Mouse (Mus musculus): Measurements from ENCODE around the gene Cog2.

Gene Cog2

GRCm38 (mm10) chr8:124569593-124569992, 49.0 kb downstream of the Cog2 start, which contains the start of gene Agt:
TSS of gene Agt (minus strand) at chr8:124569706.
- DNase-seq (ENCODE audit: inconsistent ontology term) = peak; percentile 83

- DNase-seq (ENCODE audit: inconsistent ontology term) = no peak
Measured at GRCm38 (mm10) chr8:124571732-124572429, 51.3 kb downstream of the Cog2 start.

GRCm38 (mm10) chr8:124572430-124572775, 51.8 kb downstream of the Cog2 start:
- DNase-seq (ENCODE audit: inconsistent ontology term) = no peak

- peak; percentile 75 for DNase-seq (ENCODE audit: inconsistent ontology term)
Measured at GRCm38 (mm10) chr8:124573552-124574340, 53.2 kb downstream of the Cog2 start.

GRCm38 (mm10) chr8:124575811-124576210, 55.2 kb downstream of the Cog2 start, which contains the start of gene Capn9:
TSS of gene Capn9 (plus strand) at chr8:124576111.
- DNase-seq (ENCODE audit: inconsistent ontology term) = no peak

- DNase-seq (ENCODE audit: inconsistent ontology term) = no peak
Measured at GRCm38 (mm10) chr8:124576751-124577150, 56.2 kb downstream of the Cog2 start.

- DNase-seq (ENCODE audit: inconsistent ontology term) = no peak
Measured at GRCm38 (mm10) chr8:124585718-124586425, 65.3 kb downstream of the Cog2 start.

- DNase-seq (ENCODE audit: inconsistent ontology term) = no peak
Measured at GRCm38 (mm10) chr8:124586556-124586955, 66.0 kb downstream of the Cog2 start.

- no peak for DNase-seq (ENCODE audit: inconsistent ontology term)
Measured at GRCm38 (mm10) chr8:124589393-124589792, 68.8 kb downstream of the Cog2 start.

Data from Muller cell, postnatal 12 days (primary cell).